Mouse (Mus musculus) gonadal fat pad, adult 2 months (tissue): Measurements from ENCODE around the gene St6galnac6. TPM values are rescaled to one million over a fixed set of nuclear protein-coding genes. Genes with fewer than 3 reads are reported as not detected.

ENCODE experiments used
- DNase-seq: peaks from one replicate; pipeline ENCODE4 v3.0.0-alpha.2; 2012; ENCODE audit warnings: low read depth
- polyA plus RNA-seq: library from polyadenylated mRNA; depleted of rRNA; stranded (reverse); fragments of >200 nt; gene quantifications from 2 replicates; pipeline ENCODE4 v1.2.3, GENCODE M21; 2012

The St6galnac6 gene
- polyA plus RNA-seq, 1 experiment: 46.1 TPM

- DNase-seq: no peak
These were observed 14.3 kb upstream of the St6galnac6 start for GRCm38 (mm10) chr2:32585149-32585714.

GRCm38 (mm10) chr2:32586871-32587351 lies 12.6 kb upstream of the St6galnac6 start, which contains the start of gene St6galnac4:
Gene St6galnac4 (plus strand): TSS chr2:32587095.
- DNase-seq: no peak

- DNase-seq: no peak
These were observed 11.7 kb upstream of the St6galnac6 start for GRCm38 (mm10) chr2:32587731-32588321.

GRCm38 (mm10) chr2:32589213-32589795 lies 10.2 kb upstream of the St6galnac6 start:
- no peak for DNase-seq

GRCm38 (mm10) chr2:32590224-32590623 lies 9.3 kb upstream of the St6galnac6 start:
- no peak for DNase-seq

GRCm38 (mm10) chr2:32591249-32591648 lies 8.3 kb upstream of the St6galnac6 start:
- DNase-seq: no peak

- DNase-seq: no peak
These were observed 2.8 kb upstream of the St6galnac6 start for GRCm38 (mm10) chr2:32596725-32597124.

GRCm38 (mm10) chr2:32597248-32597647 lies 2.3 kb upstream of the St6galnac6 start:
- DNase-seq: no peak

- no peak for DNase-seq
These were observed 1.8 kb upstream of the St6galnac6 start for GRCm38 (mm10) chr2:32597699-32598098.

- no peak for DNase-seq
These were observed 1.0 kb upstream of the St6galnac6 start for GRCm38 (mm10) chr2:32598506-32598905.

- no peak for DNase-seq
These were observed 2.0 kb downstream of the St6galnac6 start for GRCm38 (mm10) chr2:32601417-32602065.

GRCm38 (mm10) chr2:32602600-32603054 lies 3.1 kb downstream of the St6galnac6 start:
- DNase-seq: no peak

GRCm38 (mm10) chr2:32604631-32605030 lies 5.1 kb downstream of the St6galnac6 start:
- no peak for DNase-seq

- DNase-seq: no peak
These were observed 6.9 kb downstream of the St6galnac6 start for GRCm38 (mm10) chr2:32606161-32607142.

GRCm38 (mm10) chr2:32607262-32607947 lies 7.9 kb downstream of the St6galnac6 start:
- no peak for DNase-seq

GRCm38 (mm10) chr2:32608141-32608777 lies 8.8 kb downstream of the St6galnac6 start:
- no peak for DNase-seq

GRCm38 (mm10) chr2:32608778-32609435 lies 9.4 kb downstream of the St6galnac6 start:
- no peak for DNase-seq

GRCm38 (mm10) chr2:32610610-32611229 lies 11.2 kb downstream of the St6galnac6 start:
- DNase-seq: no peak

GRCm38 (mm10) chr2:32612274-32612673 lies 12.8 kb downstream of the St6galnac6 start:
- no peak for DNase-seq
